Mouse (Mus musculus) spleen, adult 2 months (tissue): ENCODE measurements around the gene Pgd.

ENCODE experiments used
- CTCF ChIP-seq: fragments of 200-500 bp; IDR thresholded peaks from 2 replicates; pipeline ENCODE4 v1.5.1; 2011; ENCODE audit warnings: mild to moderate bottlenecking, inconsistent platforms; ENCODE audit not compliant: insufficient read depth, insufficient read length, insufficient replicate concordance; ENCODE audit errors: extremely low read depth
- POLR2A ChIP-seq: fragments of 200-500 bp; IDR thresholded peaks from 2 replicates; pipeline ENCODE4 v1.6.1; 2011; ENCODE audit warnings: low read depth, low read length, inconsistent platforms

- TF ChIP-seq CTCF (no peak), POLR2A (no peak)
Measured at GRCm38 (mm10) chr4:149143594-149143993, 23.0 kb downstream of the Pgd start.
